Comparison of ENCODE assay signal across 21 mouse cellular contexts in genomic region chr9:113149084-113149483, GRCm38 (mm10).
DNase-seq lines count a peak whose midpoint lies in the region; ATAC-seq lines count a peak whose summit lies in the region.
"Had no signal": no experiment of that assay in that cellular context is flagged by ENCODE, and none has a peak within 500 bp of the region (broad histone marks: within the 10 kb centered on the region; RNA-seq: fewer than 3 reads in every experiment).

No protein-coding gene starts in this region.

- H3K4me3 ChIP-seq in forebrain, embryonic 14.5 days (ENCODE audit: low read depth, low read length), result no peak overlapping the region
- H3K4me3 ChIP-seq in forebrain, embryonic 13.5 days, result no peak overlapping the region
- H3K4me3 ChIP-seq in midbrain, embryonic 11.5 days (ENCODE audit: low read depth, low read length), result no peak overlapping the region
- H3K4me3 ChIP-seq in midbrain, embryonic 15.5 days, result no peak overlapping the region
- H3K4me3 ChIP-seq: embryonic facial prominence, embryonic 10.5 days; embryonic facial prominence, embryonic 13.5 days; erythroblast, embryonic 14.5 days; heart, adult 2 months; heart, embryonic 10.5 days; hindbrain, embryonic 12.5 days; hindbrain, embryonic 15.5 days had no signal

- no peaks in the 10 kb centered on the region for H3K27me3 ChIP-seq in forebrain, embryonic 14.5 days (replicated peaks; ENCODE audit: control insufficient read depth, insufficient read depth, low read length)
- H3K27me3 ChIP-seq in forebrain, embryonic 13.5 days, result no peaks in the 10 kb centered on the region
- H3K27me3 ChIP-seq in midbrain, embryonic 11.5 days (ENCODE audit: control insufficient read depth, insufficient read depth, low read length), result no peaks in the 10 kb centered on the region
- H3K27me3 ChIP-seq in midbrain, embryonic 15.5 days (replicated peaks), result no peaks in the 10 kb centered on the region
- H3K27me3 ChIP-seq: embryonic facial prominence, embryonic 13.5 days; hindbrain, embryonic 12.5 days; hindbrain, embryonic 15.5 days had no signal

- ATAC-seq in forebrain, embryonic 14.5 days, result no peak
- ATAC-seq in forebrain, embryonic 13.5 days, result no peak
- ATAC-seq in midbrain, embryonic 11.5 days (ENCODE audit: low FRiP score), result peak; percentile 48; the same call in 1 of the 2 replicates
- ATAC-seq in midbrain, embryonic 15.5 days (replicated peaks), result no peak
- ATAC-seq: activated CD4-positive, CD25-positive, alpha-beta regulatory T cell, adult 4 months; intestine, postnatal 0 days had no signal

- no peak overlapping the region for H3K9ac ChIP-seq in forebrain, embryonic 14.5 days (ENCODE audit: low read length)
- H3K9ac ChIP-seq in forebrain, embryonic 13.5 days, result no peak overlapping the region
- no peak overlapping the region for H3K9ac ChIP-seq in midbrain, embryonic 11.5 days (ENCODE audit: low read length)
- no peak overlapping the region for H3K9ac ChIP-seq in midbrain, embryonic 15.5 days
- H3K9ac ChIP-seq: embryonic facial prominence, embryonic 13.5 days; hindbrain, embryonic 12.5 days; hindbrain, embryonic 15.5 days had no signal

- DNase-seq in embryo, embryonic 10.5 days (ENCODE audit: low spot score), result peak; percentile 3
- DNase-seq in embryo, embryonic 9.5 days (ENCODE audit: extremely low spot score), result no peak
- peak; percentile 48 for DNase-seq in forebrain, embryonic 14.5 days (ENCODE audit: low spot score)
- DNase-seq in midbrain, embryonic 11.5 days (ENCODE audit: low spot score, missing footprints), result no peak
- DNase-seq: adrenal gland, adult 8-10 months; adrenal gland, postnatal 25 days; cerebellum, adult 18-20 months; cerebellum, adult 9-10 months; cerebellum, postnatal 14 days; gastrocnemius, postnatal 25 days; heart, adult 2 months had no signal

- H3K4me1 ChIP-seq in forebrain, embryonic 14.5 days (ENCODE audit: control insufficient read depth, insufficient read depth, low read length), result no peaks in the 10 kb centered on the region
- peaks cover 6% of the 10 kb centered on the region; the same call in 1 of the 2 replicates for H3K4me1 ChIP-seq in forebrain, embryonic 13.5 days
- H3K4me1 ChIP-seq in midbrain, embryonic 11.5 days (ENCODE audit: control insufficient read depth, insufficient read depth, low read length), result no peaks in the 10 kb centered on the region
- H3K4me1 ChIP-seq in midbrain, embryonic 15.5 days, result no peaks in the 10 kb centered on the region
- H3K4me1 ChIP-seq: embryonic facial prominence, embryonic 10.5 days; embryonic facial prominence, embryonic 13.5 days; hindbrain, embryonic 12.5 days; hindbrain, embryonic 15.5 days had no signal

- no peaks in the 10 kb centered on the region for H3K36me3 ChIP-seq in forebrain, embryonic 14.5 days (ENCODE audit: control insufficient read depth, insufficient read depth, low read length)
- H3K36me3 ChIP-seq in forebrain, embryonic 13.5 days (ENCODE audit: poor library complexity, severe bottlenecking), result no peaks in the 10 kb centered on the region
- H3K36me3 ChIP-seq in midbrain, embryonic 11.5 days (ENCODE audit: control insufficient read depth, insufficient read depth, low read length), result no peaks in the 10 kb centered on the region
- no peaks in the 10 kb centered on the region for H3K36me3 ChIP-seq in midbrain, embryonic 15.5 days (replicated peaks)
- H3K36me3 ChIP-seq: embryonic facial prominence, embryonic 10.5 days; embryonic facial prominence, embryonic 13.5 days; heart, embryonic 10.5 days; hindbrain, embryonic 12.5 days; hindbrain, embryonic 15.5 days had no signal

- no peaks in the 10 kb centered on the region for H3K9me3 ChIP-seq in forebrain, embryonic 14.5 days (replicated peaks; ENCODE audit: control insufficient read depth, low read length)
- no peaks in the 10 kb centered on the region for H3K9me3 ChIP-seq in forebrain, embryonic 13.5 days (replicated peaks)
- H3K9me3 ChIP-seq in midbrain, embryonic 11.5 days (ENCODE audit: control insufficient read depth, low read length), result no peaks in the 10 kb centered on the region
- H3K9me3 ChIP-seq in midbrain, embryonic 15.5 days, result no peaks in the 10 kb centered on the region
- H3K9me3 ChIP-seq: embryonic facial prominence, embryonic 10.5 days; embryonic facial prominence, embryonic 13.5 days; heart, embryonic 10.5 days; hindbrain, embryonic 12.5 days; hindbrain, embryonic 15.5 days had no signal

- 5% methylated on average over 5 of the region's 5 CpGs for WGBS in forebrain, embryonic 14.5 days
- 1% methylated on average over 5 of the region's 5 CpGs for WGBS in forebrain, embryonic 13.5 days
- WGBS in midbrain, embryonic 11.5 days, result 12% methylated on average over 5 of the region's 5 CpGs
- 9% methylated on average over 5 of the region's 5 CpGs for WGBS in midbrain, embryonic 15.5 days

- H3K27ac ChIP-seq in forebrain, embryonic 14.5 days (ENCODE audit: low read depth, low read length), result no peak overlapping the region
- H3K27ac ChIP-seq in forebrain, embryonic 13.5 days, result no peak overlapping the region
- H3K27ac ChIP-seq in midbrain, embryonic 11.5 days (ENCODE audit: low read depth, low read length), result no peak overlapping the region
- H3K27ac ChIP-seq in midbrain, embryonic 15.5 days, result no peak overlapping the region
- H3K27ac ChIP-seq: embryonic facial prominence, embryonic 10.5 days; embryonic facial prominence, embryonic 13.5 days; heart, adult 2 months; heart, embryonic 10.5 days; hindbrain, embryonic 12.5 days; hindbrain, embryonic 15.5 days had no signal

- no peak overlapping the region for H3K4me2 ChIP-seq in forebrain, embryonic 14.5 days (ENCODE audit: low read length)
- H3K4me2 ChIP-seq in forebrain, embryonic 13.5 days, result no peak overlapping the region
- H3K4me2 ChIP-seq in midbrain, embryonic 11.5 days, result no peak overlapping the region
- H3K4me2 ChIP-seq in midbrain, embryonic 15.5 days, result no peak overlapping the region
- H3K4me2 ChIP-seq: embryonic facial prominence, embryonic 13.5 days; hindbrain, embryonic 12.5 days; hindbrain, embryonic 15.5 days had no signal

Comparison
In these comparisons a context has a peak if more than half of its experiments do, and no peak if none do; other contexts are left out.
1. DNase-seq: peak in embryo, embryonic 10.5 days (single experiment) and forebrain, embryonic 14.5 days (single experiment); none in embryo, embryonic 9.5 days (single experiment) and midbrain, embryonic 11.5 days (single experiment).